Mouse (Mus musculus) adrenal gland, adult 18-20 months (tissue): ENCODE data around the gene Uqcrq. TPM values are rescaled to one million over a fixed set of nuclear protein-coding genes. Genes with fewer than 3 reads are reported as not detected.

Source experiments
- DNase-seq, 2 experiments: peaks; one replicate each; pipeline ENCODE4 v3.0.0; 2021 to 2022; ENCODE audit warnings: low spot score in 2 of 2
- microRNA-seq, 2 experiments: library from miRNA; unstranded; fragments of <30 nt; microRNA quantifications; one replicate each; pipeline ENCODE4 v1.2.0; 2021; ENCODE audit warnings: borderline number of aligned reads in 2 of 2
- total RNA-seq, 2 experiments: library from RNA; stranded (reverse); gene quantifications; 1 replicate in 1 of 2; 2 replicates in 1 of 2; pipeline ENCODE4 v1.2.3; 2021

The Uqcrq gene
- total RNA-seq, 2 experiments from 2014 or later: 1,110 to 1,480 TPM

GRCm38 (mm10) chr11:53423036-53423435 is 7.6 kb downstream of the Uqcrq start, which contains the start of gene Leap2:
Gene Leap2 (minus strand): TSS chr11:53423170.
- DNase-seq: no peak

- DNase-seq: no peak
Observed at GRCm38 (mm10) chr11:53418048-53418447, 12.6 kb downstream of the Uqcrq start.

- DNase-seq: no peak
Observed at GRCm38 (mm10) chr11:53413871-53414270, 16.8 kb downstream of the Uqcrq start.

- DNase-seq: no peak
Observed at GRCm38 (mm10) chr11:53411738-53412137, 18.9 kb downstream of the Uqcrq start.

GRCm38 (mm10) chr11:53403638-53404037 is 27.0 kb downstream of the Uqcrq start:
- no peak for DNase-seq

- DNase-seq: no peak
Observed at GRCm38 (mm10) chr11:53393856-53394255, 36.8 kb downstream of the Uqcrq start.

- no peak for DNase-seq
Observed at GRCm38 (mm10) chr11:53383758-53384428, 46.7 kb downstream of the Uqcrq start.

GRCm38 (mm10) chr11:53378918-53379317 is 51.7 kb downstream of the Uqcrq start:
- DNase-seq: no peak

Small RNA genes within 50 kb of the gene (microRNA-seq; reads per million reads assigned to microRNA genes)
- gene Mir6920: 0 reads per million in 2 experiments

Other genes with a start within 250 kb of the Uqcrq start
- 100 to 1,000 TPM; 272 to 274 TPM for gene Hspa4, start 130.4 kb downstream of the Uqcrq start, total RNA-seq
- gene Zcchc10, start 106.2 kb downstream of the Uqcrq start, total RNA-seq: 10 to 100 TPM; 10.8 to 11.1 TPM
- 100 to 1,000 TPM; 194 TPM for gene Aff4, start 80.0 kb downstream of the Uqcrq start, total RNA-seq
- gene Leap2, start 7.7 kb downstream of the Uqcrq start, total RNA-seq: not detected
- 1 to 10 TPM; 4.3 to 6.0 TPM for gene Gdf9, start 192 bp upstream of the Uqcrq start, total RNA-seq
- gene Gm10447, start 26.3 kb upstream of the Uqcrq start, total RNA-seq: under 1 TPM in 1 of 2 experiments, not detected in 1; 0.27 TPM
- 10 to 100 TPM in 1 of 2 experiments, 1 to 10 TPM in 1; 3.7 to 10.9 TPM for gene Shroom1, start 26.4 kb upstream of the Uqcrq start, total RNA-seq
- not detected for gene Gm9837, start 39.6 kb upstream of the Uqcrq start, total RNA-seq
- gene Gm9945, start 49.3 kb upstream of the Uqcrq start, total RNA-seq: not detected
- gene Sowaha, start 49.4 kb upstream of the Uqcrq start, total RNA-seq: under 1 TPM; 0.19 to 0.30 TPM
- gene Sept8, start 88.4 kb upstream of the Uqcrq start, total RNA-seq: 10 to 100 TPM; 28.9 to 32.1 TPM
- gene Kif3a, start 136.5 kb upstream of the Uqcrq start, total RNA-seq: 10 to 100 TPM; 23.2 to 25.9 TPM
- gene Il4, start 187.8 kb upstream of the Uqcrq start, total RNA-seq: not detected
- not detected for gene Il13, start 203.9 kb upstream of the Uqcrq start, total RNA-seq